Mouse (Mus musculus): ENCODE data around the gene Isca2.

Gene Isca2

DNA sequence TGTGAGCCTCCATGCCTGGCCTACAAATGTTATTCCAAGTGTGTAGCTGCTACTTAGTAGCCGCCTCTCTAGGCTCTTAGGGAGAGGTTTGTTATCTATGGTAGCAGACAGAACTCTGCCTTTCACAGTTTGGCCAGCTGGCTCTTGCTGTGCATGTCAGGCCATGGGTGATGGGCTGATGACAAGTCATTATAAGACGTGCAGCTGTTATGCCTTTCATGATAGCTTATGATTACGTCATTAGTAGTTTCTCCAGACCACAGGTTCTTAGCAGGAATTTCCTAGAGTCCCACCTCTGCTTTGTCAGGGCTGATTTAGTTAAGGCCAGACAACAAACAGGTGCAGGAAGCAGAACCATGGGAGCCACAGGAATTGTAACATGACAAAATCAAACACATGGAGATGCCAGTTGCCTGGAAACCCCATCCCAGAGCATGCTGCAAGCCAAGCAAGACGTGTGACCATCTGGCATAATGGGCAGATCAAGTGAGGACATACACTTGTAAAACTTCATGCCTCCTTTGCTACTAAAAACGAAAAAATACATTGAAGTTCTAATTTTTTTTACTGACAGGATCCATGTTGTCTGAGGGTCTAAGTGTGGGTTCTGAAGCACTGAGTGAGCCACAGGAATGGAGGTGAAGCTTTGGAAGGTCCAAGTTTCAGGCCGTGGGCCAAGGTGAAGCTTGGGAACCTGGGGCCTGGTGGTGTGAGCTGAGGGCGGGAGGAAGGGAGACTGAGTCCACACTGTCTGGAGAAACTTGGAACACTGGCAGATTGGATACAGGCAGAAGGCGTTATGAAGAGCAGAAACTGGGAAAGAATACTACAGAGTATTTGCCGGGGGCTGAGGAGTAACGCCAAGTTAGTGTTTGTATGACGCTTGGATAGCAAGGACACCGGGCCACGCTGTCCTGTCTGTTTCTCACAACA is 46.5 kb downstream of the Isca2 start:
- DNase-seq: peak; percentile 38

GRCm38 (mm10) chr12:84823601-84824000 is 50.5 kb downstream of the Isca2 start:
- DNase-seq: no peak

DNA sequence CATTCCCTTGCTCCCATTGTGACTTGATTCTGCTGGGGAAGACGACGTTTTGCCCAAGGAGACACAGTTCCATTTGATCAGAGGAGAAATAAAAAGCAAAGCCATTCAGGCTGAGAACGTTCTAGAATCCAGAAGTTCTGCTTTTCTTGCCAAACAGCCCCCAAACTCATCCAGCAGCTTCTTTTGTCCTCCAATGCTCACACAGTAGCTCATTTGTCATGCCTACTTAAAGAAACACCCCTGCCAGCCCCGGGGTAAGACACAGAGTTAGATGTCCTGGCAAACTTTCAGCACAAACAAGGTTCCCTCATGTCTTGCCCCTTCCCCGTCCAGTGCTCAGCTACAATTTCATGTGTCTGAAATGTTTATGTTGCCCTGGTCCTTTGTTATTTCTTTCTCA is 51.2 kb downstream of the Isca2 start:
- no peak for DNase-seq
